Mouse (Mus musculus) kidney, adult 18-20 months (tissue): ENCODE results near the gene Dlgap1.

ENCODE experiments used
- DNase-seq: peaks from one replicate; pipeline ENCODE4 v3.0.0; 2021

Gene Dlgap1

GRCm38 (mm10) chr17:70470970-70471371 is 502.1 kb downstream of the Dlgap1 start:
- DNase-seq = no peak

- DNase-seq = no peak
Measured at GRCm38 (mm10) chr17:70472162-70472561, 503.3 kb downstream of the Dlgap1 start.

- no peak for DNase-seq
Measured at GRCm38 (mm10) chr17:70473871-70474270, 505.0 kb downstream of the Dlgap1 start.

- DNase-seq = no peak
Measured at GRCm38 (mm10) chr17:70483716-70484115, 514.8 kb downstream of the Dlgap1 start.

GRCm38 (mm10) chr17:70485668-70486067 is 516.8 kb downstream of the Dlgap1 start:
- DNase-seq = no peak

GRCm38 (mm10) chr17:70486259-70486658 is 517.4 kb downstream of the Dlgap1 start:
- DNase-seq = no peak

- no peak for DNase-seq
Measured at GRCm38 (mm10) chr17:70486831-70487230, 518.0 kb downstream of the Dlgap1 start.

GRCm38 (mm10) chr17:70488784-70489265 is 520.0 kb downstream of the Dlgap1 start:
- DNase-seq = no peak

GRCm38 (mm10) chr17:70491575-70491974 is 522.7 kb downstream of the Dlgap1 start:
- DNase-seq = no peak

- DNase-seq = no peak
Measured at GRCm38 (mm10) chr17:70494338-70494737, 525.5 kb downstream of the Dlgap1 start.

- no peak for DNase-seq
Measured at GRCm38 (mm10) chr17:70498256-70498655, 529.4 kb downstream of the Dlgap1 start.

GRCm38 (mm10) chr17:70501933-70502332 is 533.1 kb downstream of the Dlgap1 start:
- no peak for DNase-seq

GRCm38 (mm10) chr17:70507759-70508158 is 538.9 kb downstream of the Dlgap1 start:
- DNase-seq = no peak

- no peak for DNase-seq
Measured at GRCm38 (mm10) chr17:70510441-70510840, 541.6 kb downstream of the Dlgap1 start.

GRCm38 (mm10) chr17:70511401-70511800 is 542.5 kb downstream of the Dlgap1 start:
- no peak for DNase-seq

- no peak for DNase-seq
Measured at GRCm38 (mm10) chr17:70513736-70514135, 544.9 kb downstream of the Dlgap1 start.

GRCm38 (mm10) chr17:70516506-70516905 is 547.6 kb downstream of the Dlgap1 start:
- DNase-seq = no peak

- no peak for DNase-seq
Measured at GRCm38 (mm10) chr17:70517333-70517732, 548.5 kb downstream of the Dlgap1 start.

- no peak for DNase-seq
Measured at GRCm38 (mm10) chr17:70521058-70521851, 552.4 kb downstream of the Dlgap1 start.

- no peak for DNase-seq
Measured at GRCm38 (mm10) chr17:70521971-70522370, 553.1 kb downstream of the Dlgap1 start.

GRCm38 (mm10) chr17:70525990-70526389 is 557.1 kb downstream of the Dlgap1 start:
- DNase-seq = no peak

- no peak for DNase-seq
Measured at GRCm38 (mm10) chr17:70527101-70527500, 558.2 kb downstream of the Dlgap1 start.

- DNase-seq = no peak
Measured at GRCm38 (mm10) chr17:70528196-70529187, 559.6 kb downstream of the Dlgap1 start.
